Mouse (Mus musculus): Measurements from ENCODE around the gene Paqr7. TPM values are rescaled to one million over a fixed set of nuclear protein-coding genes. Genes with fewer than 3 reads are reported as not detected.

Paqr7 gene
- total RNA-seq, 2 experiments from 2014 or later: 3.9 to 5.4 TPM

GRCm38 (mm10) chr4:134519281-134519680 is 22.8 kb downstream of the Paqr7 start:
- DNase-seq: no peak
- intact Hi-C loops (cut with DNase I; ENCODE audit: low total_unique reads): no loop called here

- no peak for DNase-seq
- intact Hi-C loops (cut with DNase I; ENCODE audit: low total_unique reads): no loop called here
Measured at GRCm38 (mm10) chr4:134523447-134523846, 26.9 kb downstream of the Paqr7 start.

DNA sequence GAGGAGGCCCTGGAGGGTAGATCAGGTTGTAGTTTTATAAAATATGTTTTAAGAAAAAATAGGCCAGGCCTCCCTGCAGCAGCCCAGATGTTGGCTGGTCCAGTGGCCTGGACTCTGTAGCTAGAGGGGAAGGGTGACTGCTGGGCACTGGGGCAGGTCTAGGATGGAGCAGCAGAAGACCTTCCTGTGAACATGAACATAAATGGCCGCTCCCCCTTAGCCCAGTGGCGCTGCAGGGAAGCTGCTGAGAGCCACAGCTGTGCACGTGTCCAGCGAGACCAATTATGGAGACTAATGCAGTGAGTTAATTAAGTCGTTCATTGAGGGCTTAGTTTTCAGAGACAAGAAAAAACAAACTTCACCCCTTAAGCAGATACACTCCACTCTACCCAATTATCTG is 29.3 kb downstream of the Paqr7 start:
- no peak for DNase-seq
- intact Hi-C loops (cut with DNase I; ENCODE audit: low total_unique reads): no loop called here

DNA sequence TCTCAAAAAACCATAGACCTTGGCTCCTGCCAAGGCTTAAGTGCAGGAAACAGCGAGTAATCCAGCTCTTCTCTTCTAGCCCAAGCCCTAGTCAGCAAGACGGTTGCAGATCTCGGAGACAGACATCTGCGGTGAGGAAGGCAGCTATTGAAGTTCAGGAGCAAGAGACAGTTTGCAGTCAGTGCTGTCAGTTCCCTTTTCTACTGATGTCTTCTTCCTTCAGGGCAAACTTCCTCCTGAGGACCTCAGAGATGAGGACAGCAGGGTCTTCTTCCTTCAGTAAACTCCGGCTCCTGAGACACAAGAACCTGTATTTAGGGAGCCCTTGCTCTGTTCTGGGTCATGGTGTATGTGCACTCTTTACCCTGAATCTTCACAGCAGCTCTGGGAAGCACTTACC is 29.7 kb downstream of the Paqr7 start:
- DNase-seq: no peak
- intact Hi-C loops (cut with DNase I; ENCODE audit: low total_unique reads): no loop called here

DNA sequence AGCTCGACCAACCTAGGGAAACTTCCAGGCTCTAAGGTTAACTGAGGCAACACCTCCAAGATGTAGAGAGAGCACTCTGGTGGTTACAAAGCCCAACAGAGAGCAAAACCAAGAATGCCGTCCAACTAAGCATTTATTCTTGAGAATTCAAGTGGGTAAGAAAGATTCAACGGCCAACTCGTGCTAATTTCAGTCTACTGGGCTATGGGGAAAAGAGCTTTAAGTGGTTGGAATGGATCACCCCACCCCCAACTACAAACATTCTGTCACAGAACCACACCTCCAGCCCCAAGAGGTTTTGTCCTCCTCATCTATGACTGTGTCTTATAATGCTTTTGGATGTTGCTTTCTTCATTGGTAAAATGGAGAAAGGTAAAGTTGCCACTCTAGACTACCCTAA is 36.4 kb downstream of the Paqr7 start:
- no peak for DNase-seq
- intact Hi-C loops (cut with DNase I; ENCODE audit: low total_unique reads): no loop called here

DNA sequence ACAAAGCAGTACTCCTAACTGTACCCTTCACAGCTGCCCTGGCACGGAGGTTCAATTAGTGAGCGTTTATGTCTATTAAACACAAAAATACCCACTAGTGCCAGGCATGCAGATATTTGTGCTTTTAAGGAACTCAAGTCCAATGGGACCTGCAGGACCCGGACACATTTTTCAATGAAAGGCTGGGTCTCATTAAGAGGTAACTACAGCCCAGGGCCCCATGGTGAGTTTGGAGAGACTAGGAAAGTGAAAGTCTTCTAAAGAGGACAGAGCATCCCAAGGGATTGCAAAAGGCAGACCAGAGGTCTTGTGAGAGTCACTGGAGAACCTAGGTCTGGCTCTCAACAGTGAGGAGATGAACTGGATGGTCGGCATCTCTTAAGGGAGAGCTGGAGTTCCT is 36.9 kb downstream of the Paqr7 start:
- intact Hi-C loops (cut with DNase I; ENCODE audit: low total_unique reads): no loop called here
- DNase-seq: no peak

GRCm38 (mm10) chr4:134534124-134534886 is 37.8 kb downstream of the Paqr7 start:
- intact Hi-C loops (cut with DNase I; ENCODE audit: low total_unique reads): no loop called here
- DNase-seq: peak; percentile 78

GRCm38 (mm10) chr4:134534932-134535786 is 38.7 kb downstream of the Paqr7 start, which contains the start of gene Mtfr1l:
Gene Mtfr1l, minus strand, starts transcription at chr4:134535387.
- DNase-seq: peak; percentile 98
- intact Hi-C loops (cut with DNase I; ENCODE audit: low total_unique reads): no loop called here

DNA sequence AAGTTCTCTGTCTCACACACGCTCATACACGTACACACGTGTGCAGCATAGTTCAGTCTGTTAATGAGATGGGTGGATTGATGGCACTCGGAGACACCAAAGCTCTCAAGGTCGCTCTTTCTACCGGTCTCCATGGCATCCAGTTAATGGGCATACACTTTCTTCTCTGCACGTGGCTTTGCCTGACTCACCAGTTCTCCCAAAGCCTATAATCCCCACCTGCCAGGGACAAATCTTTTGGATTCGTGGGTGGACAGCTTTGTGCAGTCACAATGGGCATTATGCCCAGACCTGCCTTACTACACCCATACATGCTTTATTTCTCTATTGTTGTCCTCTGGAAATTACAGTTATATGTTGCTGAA is 39.3 kb downstream of the Paqr7 start:
- intact Hi-C loops (cut with DNase I; ENCODE audit: low total_unique reads): no loop called here
- no peak for DNase-seq

GRCm38 (mm10) chr4:134538997-134539580 is 42.6 kb downstream of the Paqr7 start:
- DNase-seq: no peak
- intact Hi-C loops (cut with DNase I; ENCODE audit: low total_unique reads): no loop called here

DNA sequence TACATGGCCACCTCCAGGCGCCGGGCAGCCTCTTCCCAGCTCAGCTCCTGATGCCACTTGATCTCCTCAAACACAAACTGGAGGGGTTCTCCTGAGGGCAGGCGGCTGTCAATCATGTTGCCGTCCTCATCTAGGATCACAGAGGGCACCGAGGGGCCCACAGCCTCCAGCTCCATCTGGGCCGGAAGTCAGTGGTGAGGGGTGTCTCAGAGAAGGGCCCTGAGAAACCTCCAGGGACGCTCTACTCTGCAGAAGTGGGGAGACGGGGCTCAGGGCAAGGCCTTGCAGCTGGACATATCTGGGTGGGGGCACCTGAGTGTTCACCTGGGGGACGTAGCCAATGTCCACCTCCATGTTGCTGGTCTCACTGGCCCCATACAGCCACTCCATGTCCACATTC is 46.2 kb downstream of the Paqr7 start:
- intact Hi-C loops (cut with DNase I; ENCODE audit: low total_unique reads): loop anchor here (5.0 kb wide), 2 partner anchors 175 to 340 kb away; no protein-coding TSS in a partner anchor
- no peak for DNase-seq

- intact Hi-C loops (cut with DNase I; ENCODE audit: low total_unique reads): loop anchor here (5.0 kb wide), 2 partner anchors 174 to 339 kb away; no protein-coding TSS in a partner anchor
- DNase-seq: peak; percentile 90
Measured at GRCm38 (mm10) chr4:134543261-134543660, 46.8 kb downstream of the Paqr7 start.

DNA sequence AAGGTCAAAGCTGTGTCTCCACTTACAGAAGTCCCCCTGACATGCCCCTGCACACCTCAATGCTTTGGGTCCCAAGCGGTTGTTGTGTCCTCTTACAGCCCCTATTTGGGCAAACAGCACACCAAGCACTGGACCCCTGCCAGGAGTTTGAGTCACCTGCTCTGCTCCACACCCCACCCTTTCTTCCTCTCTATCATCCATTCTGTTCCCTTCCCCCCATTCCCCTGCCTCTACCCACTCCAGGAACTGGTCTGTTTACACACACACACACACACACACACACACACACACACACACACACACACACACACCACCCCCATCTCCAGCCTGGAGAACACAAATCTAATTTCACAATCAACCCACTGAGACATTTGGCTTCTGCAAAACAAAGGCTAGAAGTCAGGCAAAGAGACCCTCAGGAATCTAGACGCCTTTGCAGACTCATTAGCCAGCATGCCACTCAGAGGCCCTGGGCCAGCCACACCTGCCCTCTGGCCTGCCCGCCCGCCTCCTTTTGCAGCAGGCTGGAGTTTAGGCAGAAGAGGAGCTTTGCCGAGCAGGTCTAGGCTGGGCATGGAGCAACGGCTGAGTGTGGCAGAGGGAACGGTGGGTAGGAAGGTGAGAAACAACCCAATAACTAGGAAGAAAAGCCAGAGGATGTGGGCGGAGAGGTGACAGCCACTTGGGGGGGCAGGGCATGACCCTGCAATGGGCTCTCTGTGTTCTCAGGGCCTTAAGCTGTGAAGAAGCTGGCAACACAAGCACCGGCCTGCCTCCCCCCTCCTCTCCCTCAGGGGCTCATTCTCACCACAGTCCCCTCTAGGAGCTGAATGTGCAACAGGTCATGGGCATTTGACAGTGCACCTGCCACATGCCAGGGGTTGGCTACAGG is 50.6 kb downstream of the Paqr7 start:
- DNase-seq: no peak
- intact Hi-C loops (cut with DNase I; ENCODE audit: low total_unique reads): no loop called here

DNA sequence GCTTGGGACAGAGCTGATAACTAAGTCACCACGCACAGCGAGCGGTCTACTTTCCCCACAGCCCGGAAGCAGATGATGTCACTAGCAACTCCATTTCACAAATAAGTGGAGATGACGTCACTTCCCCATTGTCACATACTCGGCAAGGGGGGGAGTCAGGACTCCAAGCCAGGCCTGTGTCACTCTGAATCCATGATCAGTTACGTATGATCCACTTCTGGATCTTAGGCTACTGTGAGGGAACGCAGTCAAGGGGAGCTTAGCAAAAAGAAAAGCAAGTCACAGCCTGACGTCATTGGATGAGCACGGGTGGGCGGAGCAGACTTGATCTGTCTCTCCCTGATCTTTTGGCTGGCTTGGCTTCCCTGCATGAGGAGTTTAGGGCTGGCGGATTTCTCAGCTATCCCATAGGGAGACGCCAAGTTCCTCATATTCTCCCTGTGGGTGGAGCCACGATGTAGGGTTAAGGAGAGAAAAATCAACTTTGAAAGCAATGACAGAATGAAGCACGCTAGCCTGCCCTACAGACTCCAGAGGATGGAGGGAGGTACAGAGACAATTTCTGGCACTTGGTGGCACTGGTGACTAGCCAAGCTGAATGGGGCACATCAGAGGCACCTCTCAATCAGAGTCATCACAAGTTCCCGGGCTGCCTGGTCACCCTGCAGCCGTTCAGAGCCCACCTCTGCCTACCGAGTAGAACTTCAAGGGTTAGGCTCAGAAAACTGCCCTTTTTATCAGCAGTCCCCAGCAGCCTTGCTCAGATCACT is 51.9 kb downstream of the Paqr7 start:
- peak; percentile 39 for DNase-seq
- intact Hi-C loops (cut with DNase I; ENCODE audit: low total_unique reads): loop anchor here (2.0 kb wide), 1 partner anchor 160 kb away; no protein-coding TSS in a partner anchor

DNA sequence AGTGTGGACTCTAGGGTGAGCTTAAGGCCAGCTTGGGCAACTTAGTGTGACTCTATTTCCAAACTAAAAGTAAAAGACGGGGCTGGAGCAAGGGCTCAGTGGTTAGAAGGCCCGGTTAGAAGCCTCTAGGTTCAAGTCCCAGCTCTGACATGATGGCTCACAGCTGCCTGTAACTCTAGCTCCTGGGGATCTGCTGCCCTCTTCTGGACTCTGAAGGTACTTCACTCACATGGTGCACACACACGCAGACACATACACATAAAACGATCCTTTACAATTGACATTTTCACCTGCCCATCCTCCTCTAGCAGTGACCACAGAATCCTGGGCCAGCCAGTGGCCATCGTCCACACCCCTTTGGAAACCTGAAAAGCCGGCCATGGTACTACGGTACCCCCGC is 53.4 kb downstream of the Paqr7 start:
- intact Hi-C loops (cut with DNase I; ENCODE audit: low total_unique reads): loop anchor here (2.0 kb wide), 1 partner anchor 159 kb away; no protein-coding TSS in a partner anchor
- DNase-seq: no peak

DNA sequence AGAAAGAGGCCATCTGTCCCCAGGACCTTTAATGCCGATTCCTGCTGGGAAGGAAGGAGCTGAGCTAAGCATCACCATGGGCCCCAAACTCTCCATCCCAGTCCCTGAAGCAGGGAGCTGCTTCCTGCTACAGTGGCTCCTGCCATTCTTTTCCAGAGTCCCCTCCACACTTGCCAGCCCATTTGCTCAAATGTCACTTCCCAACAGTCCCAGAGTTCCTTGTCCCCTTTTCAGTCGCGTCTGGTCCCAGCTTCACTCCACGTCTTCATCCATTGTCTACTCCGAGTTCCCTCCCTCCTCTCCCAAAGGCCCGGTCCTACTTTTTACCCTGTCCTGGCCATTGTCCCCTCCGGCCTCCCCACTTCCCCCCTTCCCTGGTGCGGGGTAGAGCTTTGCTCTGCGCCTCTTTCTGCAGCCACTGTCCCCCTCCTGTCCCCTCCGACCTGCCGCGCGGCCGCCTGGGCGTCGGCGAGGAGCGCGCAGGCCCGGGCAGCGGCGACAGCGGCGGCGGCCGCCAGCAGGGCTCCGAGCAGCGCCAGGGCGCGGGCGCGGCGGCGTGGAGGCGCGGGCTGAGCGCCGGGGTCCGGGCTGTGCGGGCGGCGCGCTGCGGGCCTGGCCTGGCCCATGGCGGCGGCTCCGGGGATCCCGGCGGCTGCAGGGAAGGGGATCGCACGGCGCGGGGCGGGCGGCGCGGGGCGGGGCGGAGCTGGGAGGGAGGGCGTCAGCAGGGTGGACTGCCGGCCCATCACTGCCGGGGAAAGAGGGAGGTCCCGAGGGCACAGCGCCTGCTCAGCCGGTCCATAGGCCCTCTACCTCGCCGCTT is 55.2 kb downstream of the Paqr7 start, which contains the start of gene Selenon:
Gene Selenon, minus strand, starts transcription at position 673 of the 823 bp plus-strand sequence.
- intact Hi-C loops (cut with DNase I; ENCODE audit: low total_unique reads): no loop called here
- DNase-seq: peak; percentile 81

GRCm38 (mm10) chr4:134553631-134554030 is 57.1 kb downstream of the Paqr7 start:
- intact Hi-C loops (cut with DNase I; ENCODE audit: low total_unique reads): no loop called here

More at GRCm38 (mm10) chr4:134553631-134554030, 57.1 kb downstream of the Paqr7 start:
- no peak for DNase-seq

Data from gastrocnemius, postnatal 14 days (tissue).